Mouse (Mus musculus) forebrain, postnatal 0 days (tissue): ENCODE data around the gene Rnf217. TPM values are rescaled to one million over a fixed set of nuclear protein-coding genes. Genes with fewer than 3 reads are reported as not detected.
A peak's percentile ranks its signal among the peaks of the same experiment; 100 is the strongest.

Source experiments
- ATAC-seq: fragments of 200-750 bp; cut with Nextera tagmentation; 2 replicates; pipeline ENCODE4 v1.8.0; 2017; ENCODE audit warnings: mild to moderate bottlenecking, moderate library complexity
- DNase-seq: peaks from one replicate; pipeline ENCODE4 v3.0.0-alpha.2; 2015
- H3K27ac ChIP-seq: fragments of 300-500 bp; sonication (generic); 2 replicates; pipeline ENCODE4 v1.5.1; 2014; ENCODE audit warnings: low read depth, mild to moderate bottlenecking, antibody characterized with exemption, low read length, moderate library complexity, mixed read lengths
- H3K27me3 ChIP-seq: fragments of 300-500 bp; sonication (generic); 2 replicates; pipeline ENCODE4 v1.6.1; 2014; ENCODE audit warnings: mild to moderate bottlenecking, low read length, mixed read lengths; ENCODE audit not compliant: insufficient read depth
- H3K36me3 ChIP-seq: fragments of 300-500 bp; sonication (generic); 2 replicates; pipeline ENCODE4 v1.6.1; 2014; ENCODE audit warnings: mild to moderate bottlenecking, moderate library complexity; ENCODE audit not compliant: insufficient read depth
- H3K4me1 ChIP-seq: fragments of 300-500 bp; sonication (generic); 2 replicates; pipeline ENCODE4 v1.6.1; 2014; ENCODE audit warnings: antibody characterized with exemption; ENCODE audit not compliant: insufficient read depth
- H3K4me2 ChIP-seq: fragments of 300-500 bp; sonication (generic); 2 replicates; pipeline ENCODE4 v1.6.1; 2014; ENCODE audit warnings: low read depth, mild to moderate bottlenecking, moderate library complexity
- H3K4me3 ChIP-seq: fragments of 300-500 bp; sonication (generic); 2 replicates; pipeline ENCODE4 v1.5.1; 2014; ENCODE audit warnings: low read depth, low read length, mixed read lengths
- H3K9ac ChIP-seq: fragments of 300-500 bp; sonication (generic); 2 replicates; pipeline ENCODE4 v1.6.1; 2014; ENCODE audit warnings: mild to moderate bottlenecking
- H3K9me3 ChIP-seq: fragments of 300-500 bp; sonication (generic); 2 replicates; pipeline ENCODE4 v1.6.1; 2016; ENCODE audit warnings: low read length
- CTCF ChIP-seq: sonication (generic); IDR thresholded peaks from 2 replicates; pipeline ENCODE4 v1.5.1; 2016; ENCODE audit warnings: antibody characterized with exemption, control low read depth, low read depth
- WGBS: fragments of 180-500 bp; shearing (Covaris S2); extraction: QIAGEN DNeasy Blood & Tissue Kit; methylation state at CpG from one replicate; pipeline ENCODE4 v1.1.7; 2014; 5-methylcytosine and 5-hydroxymethylcytosine counted together
- polyA plus RNA-seq: library from polyadenylated mRNA; unstranded; fragments of >200 nt; fragmentation: Nextera tagmentation; extraction: Ambion mirVana; gene quantifications from 2 replicates; pipeline ENCODE4 v1.2.1, GENCODE M21; 2015
- total RNA-seq: library from RNA; depleted of rRNA; stranded (reverse); fragments of >200 nt; gene quantifications from 2 replicates; pipeline ENCODE4 v1.2.3, GENCODE M21; 2014

The Rnf217 gene
- total and polyA plus RNA-seq, 2 experiments from 2014 or later = 1.8 to 14.0 TPM

DNA sequence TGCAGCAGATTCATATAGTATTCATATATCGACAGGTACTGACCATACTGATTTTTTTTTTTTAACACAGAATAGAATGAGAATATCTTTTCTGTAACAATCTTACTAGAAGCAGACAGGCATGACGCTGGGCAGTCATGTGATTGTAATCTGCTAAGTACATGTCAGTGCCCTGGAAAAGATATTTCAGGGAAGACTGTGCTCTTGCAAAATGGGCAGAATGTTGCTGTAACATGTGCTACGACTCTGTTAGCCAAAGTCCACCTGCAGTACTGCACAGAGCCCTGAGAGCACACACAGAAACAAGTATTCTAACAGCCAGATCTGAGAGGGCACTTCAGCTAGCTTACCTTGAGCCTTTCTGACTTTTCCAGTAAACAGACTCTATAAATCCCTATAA lies 83.3 kb downstream of the Rnf217 start:
- no peaks in the 10 kb centered on the region for H3K27me3 ChIP-seq
- ATAC-seq (no peak), DNase-seq (no peak)
- no peak for TF ChIP-seq CTCF
- no peaks in the 10 kb centered on the region for H3K9me3 ChIP-seq
- no peaks in the 10 kb centered on the region for H3K36me3 ChIP-seq
- 87% methylated on average over 3 of the region's 3 CpGs for WGBS
- H3K4me3 ChIP-seq = no peak overlapping the region
- no peaks in the 10 kb centered on the region for H3K4me1 ChIP-seq
- H3K9ac ChIP-seq = no peak overlapping the region
- no peak overlapping the region for H3K4me2 ChIP-seq
- no peak overlapping the region for H3K27ac ChIP-seq

DNA sequence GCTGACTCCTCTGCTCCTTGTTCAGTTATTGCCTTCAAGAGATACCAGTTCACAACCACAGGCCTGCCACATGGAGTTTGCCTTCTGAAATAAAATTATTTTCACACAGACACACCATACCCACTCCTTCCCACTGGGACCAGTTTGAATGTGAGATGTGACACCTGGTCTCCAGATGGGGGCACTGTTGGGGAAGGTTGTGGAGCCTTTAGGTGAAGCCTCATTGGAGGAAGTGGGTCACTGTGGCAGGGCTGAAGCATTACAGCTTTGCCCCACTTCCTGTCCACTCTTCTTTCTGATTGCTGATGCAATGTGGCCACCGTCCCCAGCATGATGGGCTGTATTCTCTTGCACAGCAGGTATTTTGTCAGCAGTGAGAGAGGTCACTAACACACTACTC lies 89.6 kb downstream of the Rnf217 start:
- Histone ChIP-seq H3K9ac (no peak overlapping the region), H3K4me1 (no peaks in the 10 kb centered on the region), H3K36me3 (no peaks in the 10 kb centered on the region), H3K4me2 (no peak overlapping the region), H3K27me3 (no peaks in the 10 kb centered on the region), H3K27ac (no peak overlapping the region), H3K9me3 (no peaks in the 10 kb centered on the region), H3K4me3 (no peak overlapping the region)
- DNase-seq = no peak
- TF ChIP-seq CTCF = no peak
- 55% methylated on average over 1 of the region's 1 CpGs for WGBS
- no peak for ATAC-seq

DNA sequence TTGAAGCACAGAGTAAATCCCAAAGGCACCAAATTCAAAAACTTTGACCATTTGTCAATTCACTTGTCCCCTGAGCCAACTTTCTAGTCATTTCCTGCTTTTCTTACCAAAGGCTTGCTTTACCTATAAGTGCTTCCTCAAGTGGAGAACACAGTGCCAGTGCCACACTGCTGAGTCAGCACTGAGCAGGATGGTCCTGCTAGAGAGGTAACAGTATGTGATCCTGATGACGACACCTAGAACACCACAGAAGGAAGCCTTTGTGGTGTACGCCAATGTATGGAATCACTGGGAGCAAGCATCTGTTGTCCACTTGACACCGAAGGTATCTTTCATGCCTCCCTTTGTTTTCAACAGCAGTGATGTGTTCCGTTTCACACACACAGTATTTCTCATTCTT lies 90.8 kb downstream of the Rnf217 start:
- no peaks in the 10 kb centered on the region for H3K36me3 ChIP-seq
- no peak for DNase-seq
- 95% methylated on average over 4 of the region's 4 CpGs for WGBS
- H3K9me3 ChIP-seq = no peaks in the 10 kb centered on the region
- H3K27me3 ChIP-seq = no peaks in the 10 kb centered on the region
- H3K27ac ChIP-seq = no peak overlapping the region
- no peak for ATAC-seq
- no peaks in the 10 kb centered on the region for H3K4me1 ChIP-seq
- H3K4me2 ChIP-seq = no peak overlapping the region
- no peak for TF ChIP-seq CTCF
- no peak overlapping the region for H3K9ac ChIP-seq
- no peak overlapping the region for H3K4me3 ChIP-seq

DNA sequence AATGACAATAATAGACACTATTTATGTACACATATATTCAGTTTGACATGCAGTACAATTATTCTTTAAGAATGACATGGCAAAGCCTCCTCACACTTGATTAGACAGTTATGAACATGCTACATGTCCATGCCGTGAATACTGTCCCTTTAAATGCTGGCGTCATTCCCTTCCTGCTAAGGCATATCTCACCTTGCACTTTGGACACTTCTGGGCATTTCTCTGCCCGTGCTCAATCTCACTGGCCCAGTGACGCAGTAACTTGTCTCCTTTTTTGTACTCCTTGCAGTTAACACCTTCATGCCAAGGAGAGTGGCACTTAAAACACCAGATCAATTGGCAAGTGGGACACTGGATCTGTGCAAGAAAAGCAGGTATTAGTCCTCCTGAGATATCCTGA lies 91.8 kb downstream of the Rnf217 start:
- ATAC-seq (no peak), DNase-seq (no peak)
- Histone ChIP-seq H3K9ac (no peak overlapping the region), H3K9me3 (no peaks in the 10 kb centered on the region), H3K27ac (no peak overlapping the region), H3K27me3 (no peaks in the 10 kb centered on the region), H3K4me2 (no peak overlapping the region), H3K4me3 (no peak overlapping the region), H3K4me1 (no peaks in the 10 kb centered on the region), H3K36me3 (no peaks in the 10 kb centered on the region)
- no peak for TF ChIP-seq CTCF
- 79% methylated on average over 4 of the region's 4 CpGs for WGBS

DNA sequence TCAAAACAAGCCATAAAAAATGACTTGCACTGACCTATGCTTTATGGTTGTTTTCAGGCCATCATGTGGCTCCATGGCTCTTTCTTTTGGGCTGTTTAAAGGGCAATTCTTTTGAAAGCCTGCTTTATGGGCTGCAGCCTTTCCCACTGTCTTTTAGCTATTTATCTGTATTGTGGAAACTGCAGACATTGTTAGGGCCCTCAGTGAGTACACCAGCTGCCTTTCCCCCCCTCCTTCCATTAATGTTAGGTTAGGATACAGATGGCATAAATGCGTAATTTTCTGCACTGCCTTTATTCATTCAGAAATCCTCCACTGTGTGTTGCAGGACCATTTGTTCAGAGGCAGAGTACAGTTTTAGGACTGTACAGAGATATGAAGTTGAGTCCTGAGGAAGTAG lies 93.1 kb downstream of the Rnf217 start:
- no peak for TF ChIP-seq CTCF
- no peak overlapping the region for H3K27ac ChIP-seq
- WGBS = 22% methylated on average over 1 of the region's 1 CpGs
- H3K9ac ChIP-seq = no peak overlapping the region
- peak; percentile 20 for DNase-seq
- no peaks in the 10 kb centered on the region for H3K27me3 ChIP-seq
- H3K9me3 ChIP-seq = no peaks in the 10 kb centered on the region
- H3K36me3 ChIP-seq = no peaks in the 10 kb centered on the region
- no peak overlapping the region for H3K4me3 ChIP-seq
- H3K4me1 ChIP-seq = no peaks in the 10 kb centered on the region
- ATAC-seq = peak; percentile 68
- H3K4me2 ChIP-seq = no peak overlapping the region

DNA sequence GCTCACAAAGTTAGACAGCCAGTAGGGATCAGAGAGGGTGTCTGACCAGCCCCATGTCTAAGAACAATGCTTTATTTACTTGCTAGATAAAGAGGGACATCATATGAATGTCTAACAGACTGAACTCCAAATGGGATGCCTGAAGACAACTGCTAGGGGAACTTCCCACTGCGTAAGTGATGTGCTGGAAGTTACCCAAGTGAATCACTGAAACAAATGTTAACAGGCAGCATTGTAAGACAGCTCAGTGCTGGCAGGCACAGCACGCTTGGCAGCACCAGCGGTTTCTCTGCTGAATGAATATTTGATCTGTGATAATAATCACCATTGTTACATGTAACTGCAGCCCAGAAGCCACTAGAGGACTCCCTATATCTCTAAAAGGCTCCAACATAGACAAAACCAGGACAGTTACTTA lies 104.8 kb downstream of the Rnf217 start:
- H3K4me1 ChIP-seq = no peaks in the 10 kb centered on the region
- H3K9me3 ChIP-seq = no peaks in the 10 kb centered on the region
- peak; percentile 83 for DNase-seq
- no peak overlapping the region for H3K4me2 ChIP-seq
- H3K4me3 ChIP-seq = no peak overlapping the region
- no peaks in the 10 kb centered on the region for H3K27me3 ChIP-seq
- no peaks in the 10 kb centered on the region; the same call in 1 of the 2 replicates for H3K36me3 ChIP-seq
- no peak overlapping the region for H3K9ac ChIP-seq
- peak; percentile 90 for ATAC-seq
- TF ChIP-seq CTCF = peak; percentile 56
- H3K27ac ChIP-seq = no peak overlapping the region
- 10% methylated on average over 3 of the region's 3 CpGs for WGBS

DNA sequence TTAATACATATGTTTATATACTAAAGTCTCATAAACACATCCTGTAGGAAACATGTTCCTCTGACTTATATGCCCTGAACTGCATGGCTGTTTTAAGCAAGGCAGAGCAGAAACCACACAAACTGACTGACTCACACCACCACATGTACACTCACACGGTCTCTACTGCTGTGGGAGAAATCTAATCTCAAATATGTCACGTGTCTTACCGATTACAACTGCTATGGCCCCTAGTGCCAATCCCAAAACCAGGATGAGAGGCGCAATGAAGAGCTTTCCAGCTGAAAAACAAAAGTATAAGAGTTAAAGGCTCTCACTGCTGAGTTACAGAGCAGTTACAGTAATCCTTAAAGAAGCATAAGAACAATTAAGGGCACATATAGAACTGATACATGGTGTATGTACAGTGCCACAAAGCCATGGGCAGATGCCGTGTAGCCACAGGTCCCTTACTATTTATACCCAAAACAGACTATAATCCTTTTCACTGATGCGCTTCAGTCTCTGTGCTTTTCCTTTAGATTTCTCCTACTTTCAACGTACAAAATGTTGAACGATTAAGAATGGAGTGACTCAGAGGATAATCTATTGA lies 105.3 kb downstream of the Rnf217 start:
- Histone ChIP-seq H3K27ac (no peak overlapping the region), H3K4me1 (no peaks in the 10 kb centered on the region), H3K9me3 (no peaks in the 10 kb centered on the region), H3K4me2 (no peak overlapping the region), H3K27me3 (no peaks in the 10 kb centered on the region), H3K9ac (no peak overlapping the region), H3K36me3 (no peaks in the 10 kb centered on the region; the same call in 1 of the 2 replicates), H3K4me3 (no peak overlapping the region)
- no peak for TF ChIP-seq CTCF
- DNase-seq (no peak), ATAC-seq (peak; percentile 8; the same call in 1 of the 2 replicates)
- 64% methylated on average over 8 of the region's 8 CpGs for WGBS
